Mouse (Mus musculus) gastrocnemius, postnatal 4 days (tissue): ENCODE measurements around the gene Map3k19. TPM values are rescaled to one million over a fixed set of nuclear protein-coding genes. Genes with fewer than 3 reads are reported as not detected.

Experiments
- DNase-seq, 2 experiments: peaks; one replicate each; pipeline ENCODE4 v3.0.0; 2021 to 2022; ENCODE audit warnings: low spot score in 2 of 2, mixed read lengths in 2 of 2
- total RNA-seq, 2 experiments: library from RNA; stranded (reverse); gene quantifications; 2 replicates each; pipeline ENCODE4 v1.2.3; 2021

Gene Map3k19
- total RNA-seq, 2 experiments from 2014 or later, result not detected

GRCm38 (mm10) chr1:127802916-127803315 is 51.9 kb downstream of the Map3k19 start:
- DNase-seq, result no peak

GRCm38 (mm10) chr1:127796752-127797151 is 58.1 kb downstream of the Map3k19 start:
- no peak for DNase-seq

GRCm38 (mm10) chr1:127796341-127796740 is 58.5 kb downstream of the Map3k19 start:
- DNase-seq, result no peak

- no peak for DNase-seq
These were observed 59.6 kb downstream of the Map3k19 start for GRCm38 (mm10) chr1:127795087-127795769.

GRCm38 (mm10) chr1:127793459-127793858 is 61.4 kb downstream of the Map3k19 start:
- DNase-seq, result no peak

GRCm38 (mm10) chr1:127788943-127789342 is 65.9 kb downstream of the Map3k19 start:
- DNase-seq, result no peak

GRCm38 (mm10) chr1:127785882-127786281 is 68.9 kb downstream of the Map3k19 start:
- no peak for DNase-seq

GRCm38 (mm10) chr1:127783862-127784261 is 71.0 kb downstream of the Map3k19 start:
- DNase-seq, result no peak

GRCm38 (mm10) chr1:127780849-127781248 is 74.0 kb downstream of the Map3k19 start:
- no peak for DNase-seq

- no peak for DNase-seq
These were observed 74.7 kb downstream of the Map3k19 start for GRCm38 (mm10) chr1:127780142-127780541.

GRCm38 (mm10) chr1:127778611-127779010 is 76.2 kb downstream of the Map3k19 start:
- no peak for DNase-seq

- no peak for DNase-seq
These were observed 78.6 kb downstream of the Map3k19 start for GRCm38 (mm10) chr1:127776246-127776645.

- DNase-seq, result no peak
These were observed 79.6 kb downstream of the Map3k19 start for GRCm38 (mm10) chr1:127775206-127775720.

- peak in 1 of 2 experiments; percentile 29 for DNase-seq
These were observed 80.3 kb downstream of the Map3k19 start for GRCm38 (mm10) chr1:127774501-127774880.

GRCm38 (mm10) chr1:127773803-127774500 is 80.9 kb downstream of the Map3k19 start, which contains the start of gene Ccnt2:
Gene Ccnt2 (plus strand): TSS chr1:127774164.
- peak; percentile 97 to 99 for DNase-seq

- DNase-seq, result no peak
These were observed 81.5 kb downstream of the Map3k19 start for GRCm38 (mm10) chr1:127773198-127773802.

GRCm38 (mm10) chr1:127766741-127767140 is 88.1 kb downstream of the Map3k19 start:
- no peak for DNase-seq

GRCm38 (mm10) chr1:127765468-127765867 is 89.4 kb downstream of the Map3k19 start:
- no peak for DNase-seq
